Mouse (Mus musculus) limb, embryonic 10.5 days (tissue): Measurements from ENCODE around the gene Sfxn3. TPM values are rescaled to one million over a fixed set of nuclear protein-coding genes. Genes with fewer than 3 reads are reported as not detected.

Experiments used
- DNase-seq: peaks from one replicate; pipeline ENCODE4 v3.0.0-alpha.2; 2017; ENCODE audit warnings: low spot score
- H3K27ac ChIP-seq: fragments of 300-500 bp; sonication (generic); 2 replicates; pipeline ENCODE4 v1.5.1; 2016; ENCODE audit warnings: mild to moderate bottlenecking
- H3K27me3 ChIP-seq: fragments of 300-500 bp; sonication (generic); 2 replicates; pipeline ENCODE4 v1.6.1; 2016; ENCODE audit warnings: low read depth, mild to moderate bottlenecking; ENCODE audit not compliant: poor library complexity, severe bottlenecking
- H3K36me3 ChIP-seq: fragments of 300-500 bp; sonication (generic); 2 replicates; pipeline ENCODE4 v1.6.1; 2016; ENCODE audit warnings: mild to moderate bottlenecking, moderate library complexity
- H3K4me1 ChIP-seq: fragments of 300-500 bp; sonication (generic); 2 replicates; pipeline ENCODE4 v1.6.1; 2016
- H3K4me3 ChIP-seq: fragments of 300-500 bp; sonication (generic); 2 replicates; pipeline ENCODE4 v1.5.1; 2016; ENCODE audit warnings: mild to moderate bottlenecking, moderate library complexity
- H3K9me3 ChIP-seq: fragments of 300-500 bp; sonication (generic); replicated peaks from 2 replicates; pipeline ENCODE4 v1.6.1; 2016; ENCODE audit warnings: mild to moderate bottlenecking
- WGBS: fragments of 180-500 bp; shearing (Covaris S2); methylation state at CpG from one replicate; pipeline ENCODE4 v1.1.7; 2016; 5-methylcytosine and 5-hydroxymethylcytosine counted together
- polyA plus RNA-seq: library from polyadenylated mRNA; unstranded; fragments of >200 nt; fragmentation: Nextera tagmentation; extraction: Ambion mirVana; gene quantifications from 2 replicates; pipeline ENCODE4 v1.2.1, GENCODE M21; 2016

Gene Sfxn3
- polyA plus RNA-seq, result 4.6 and 8.4 TPM in 2 replicates

DNA sequence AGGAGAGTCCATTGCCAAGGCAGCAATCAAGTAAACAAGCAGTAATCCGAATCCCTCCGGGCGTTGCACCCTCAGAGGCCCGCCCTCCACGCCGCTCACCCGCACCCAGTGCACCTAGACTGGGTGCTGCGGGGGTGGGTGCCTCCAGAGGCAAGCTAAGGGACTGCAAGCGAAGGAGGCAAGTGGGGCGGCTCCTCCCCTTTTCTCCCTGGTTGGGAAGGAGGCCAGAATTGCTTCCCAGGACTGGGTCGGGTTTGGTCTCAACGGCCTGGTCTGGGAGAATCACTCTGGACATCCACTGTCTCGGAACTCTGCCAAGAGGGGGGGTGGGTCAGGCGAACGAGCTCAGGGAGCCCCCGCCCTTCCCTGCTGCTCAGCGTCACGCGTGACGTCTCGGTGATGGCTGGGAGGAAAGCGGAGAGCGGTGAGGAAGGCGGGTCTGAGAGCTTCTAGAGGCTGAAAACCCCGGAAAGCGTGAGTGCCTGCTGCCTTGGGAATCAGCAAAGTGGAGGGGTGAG is at the start of gene Sfxn3:
TSS of gene Sfxn3 (plus strand) at position 87 of the 518 bp plus-strand sequence.
- Histone ChIP-seq H3K4me1 (peaks cover 31% of the 10 kb centered on the region), H3K27ac (peak within 1 kb of the TSS; percentile 74), H3K9me3 (no peaks in the 10 kb centered on the region), H3K4me3 (peak within 1 kb of the TSS; percentile 55), H3K27me3 (peaks cover 70% of the 10 kb centered on the region), H3K36me3 (peaks cover 6% of the 10 kb centered on the region; the same call in 1 of the 2 replicates)
- 1% methylated on average over 26 of the region's 26 CpGs for WGBS
- DNase-seq, result peak; percentile 83

DNA sequence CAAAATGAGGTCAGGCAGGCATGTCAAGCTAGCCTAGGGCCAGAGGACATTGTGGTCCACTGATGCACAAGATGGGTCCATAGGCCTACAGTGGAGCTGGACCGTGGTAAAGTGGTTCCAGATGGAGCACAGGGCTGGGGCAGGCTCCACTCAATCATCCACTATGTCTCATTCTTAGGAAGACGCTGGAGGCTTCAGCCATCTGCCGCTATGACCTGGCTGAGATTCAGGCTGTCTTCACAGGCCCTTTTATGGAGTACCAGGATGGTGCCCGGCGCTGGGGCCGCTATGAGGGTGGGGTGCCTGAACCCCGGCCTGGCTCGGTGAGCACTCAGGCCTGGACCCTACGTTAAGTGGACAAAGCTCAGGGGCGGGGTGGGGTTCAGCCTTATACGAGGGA is 49.5 kb upstream of the Sfxn3 start:
- peaks cover 65% of the 10 kb centered on the region for H3K36me3 ChIP-seq
- H3K9me3 ChIP-seq, result no peaks in the 10 kb centered on the region
- 78% methylated on average over 11 of the region's 11 CpGs for WGBS
- H3K27ac ChIP-seq, result no peak overlapping the region
- no peaks in the 10 kb centered on the region for H3K27me3 ChIP-seq
- H3K4me3 ChIP-seq, result no peak overlapping the region
- H3K4me1 ChIP-seq, result peaks cover 2% of the 10 kb centered on the region
- DNase-seq, result no peak

DNA sequence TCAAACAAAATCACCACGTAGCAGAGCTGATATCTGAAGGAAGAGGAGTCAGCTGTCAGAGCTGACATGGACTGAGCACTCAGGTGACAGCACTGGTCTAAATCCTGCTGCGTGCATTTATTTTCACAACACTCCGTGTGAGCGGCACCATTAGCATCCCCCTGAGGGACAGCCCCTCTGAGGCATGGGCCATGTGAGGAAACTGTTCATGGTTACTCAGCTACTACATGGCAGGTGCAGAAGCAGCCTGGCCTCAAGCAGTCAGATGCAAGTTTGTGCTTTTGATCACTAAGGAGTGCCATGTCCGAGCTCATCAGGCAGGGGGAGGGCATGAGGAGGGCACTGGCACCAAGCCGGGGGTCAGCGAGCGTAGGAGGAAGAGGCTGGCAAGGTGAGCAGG is 47.7 kb upstream of the Sfxn3 start:
- H3K9me3 ChIP-seq, result no peaks in the 10 kb centered on the region
- H3K27me3 ChIP-seq, result no peaks in the 10 kb centered on the region
- no peak for DNase-seq
- H3K4me1 ChIP-seq, result no peaks in the 10 kb centered on the region; the same call in 1 of the 2 replicates
- 86% methylated on average over 8 of the region's 8 CpGs for WGBS
- H3K4me3 ChIP-seq, result no peak overlapping the region
- no peak overlapping the region for H3K27ac ChIP-seq
- peaks cover 81% of the 10 kb centered on the region for H3K36me3 ChIP-seq

DNA sequence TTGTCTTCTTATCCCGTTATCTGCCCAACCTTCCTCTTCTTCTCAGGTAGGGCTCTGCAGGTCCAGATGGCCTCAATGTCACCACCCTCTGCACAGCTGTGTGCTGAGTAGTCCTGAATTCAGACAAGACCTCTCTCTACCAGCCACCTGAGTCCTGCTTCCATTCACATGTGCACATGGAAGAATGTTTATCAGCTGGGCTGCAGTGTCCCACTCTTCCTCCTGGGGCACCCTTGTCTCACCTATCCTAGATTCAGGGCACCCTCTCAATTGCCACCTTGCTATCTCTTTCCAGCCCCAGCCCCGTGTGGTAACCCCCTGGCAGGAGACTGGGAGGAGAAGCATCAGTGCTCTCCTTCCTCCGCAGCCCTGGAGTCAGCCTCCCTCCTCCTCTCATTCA is 45.0 kb upstream of the Sfxn3 start:
- no peak overlapping the region for H3K4me3 ChIP-seq
- DNase-seq, result no peak
- H3K9me3 ChIP-seq, result no peaks in the 10 kb centered on the region
- peaks cover 79% of the 10 kb centered on the region for H3K36me3 ChIP-seq
- 64% methylated on average over 3 of the region's 3 CpGs for WGBS
- peaks cover 13% of the 10 kb centered on the region for H3K4me1 ChIP-seq
- H3K27me3 ChIP-seq, result no peaks in the 10 kb centered on the region
- no peak overlapping the region for H3K27ac ChIP-seq

DNA sequence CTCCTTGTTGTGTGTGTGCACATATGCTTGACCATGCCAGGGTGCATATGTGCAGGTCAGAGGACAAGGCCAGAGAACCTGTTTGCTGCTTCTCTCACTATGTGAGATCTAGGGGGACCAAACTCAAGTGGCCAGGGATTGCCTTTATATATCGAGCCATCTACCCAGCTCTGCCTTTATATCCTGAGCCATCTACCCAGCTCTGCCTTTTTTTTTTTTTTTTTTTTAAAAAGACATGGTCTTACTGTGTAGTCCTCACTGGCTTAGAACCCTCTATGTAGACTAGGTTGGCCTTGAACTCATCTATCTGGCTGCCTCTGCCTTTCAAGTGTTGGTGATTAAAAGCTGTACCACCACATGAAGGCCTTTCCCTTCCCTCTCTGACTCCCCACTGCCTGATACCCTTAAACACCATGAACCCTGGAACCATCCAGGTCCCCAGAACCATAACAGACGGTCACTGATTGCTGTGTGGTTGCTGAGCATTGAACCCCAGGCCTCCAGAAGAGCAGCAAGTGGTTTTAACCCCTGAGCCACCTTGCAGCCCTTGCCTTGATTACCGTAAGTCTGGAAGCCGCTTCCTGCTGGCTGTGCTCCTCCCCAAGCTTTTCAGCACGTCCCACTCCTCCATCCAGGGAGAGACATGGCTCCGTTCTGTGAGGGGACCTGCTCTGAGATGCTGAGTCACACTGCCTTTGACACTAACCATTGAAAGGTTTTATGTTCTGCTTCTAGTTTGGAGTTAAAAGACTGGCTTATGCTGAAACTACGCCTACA is 43.4 kb upstream of the Sfxn3 start:
- peaks cover 17% of the 10 kb centered on the region for H3K4me1 ChIP-seq
- no peak overlapping the region for H3K27ac ChIP-seq
- no peak for DNase-seq
- no peaks in the 10 kb centered on the region for H3K27me3 ChIP-seq
- H3K36me3 ChIP-seq, result peaks cover 80% of the 10 kb centered on the region
- H3K4me3 ChIP-seq, result no peak overlapping the region
- 86% methylated on average over 7 of the region's 7 CpGs for WGBS
- H3K9me3 ChIP-seq, result no peaks in the 10 kb centered on the region

DNA sequence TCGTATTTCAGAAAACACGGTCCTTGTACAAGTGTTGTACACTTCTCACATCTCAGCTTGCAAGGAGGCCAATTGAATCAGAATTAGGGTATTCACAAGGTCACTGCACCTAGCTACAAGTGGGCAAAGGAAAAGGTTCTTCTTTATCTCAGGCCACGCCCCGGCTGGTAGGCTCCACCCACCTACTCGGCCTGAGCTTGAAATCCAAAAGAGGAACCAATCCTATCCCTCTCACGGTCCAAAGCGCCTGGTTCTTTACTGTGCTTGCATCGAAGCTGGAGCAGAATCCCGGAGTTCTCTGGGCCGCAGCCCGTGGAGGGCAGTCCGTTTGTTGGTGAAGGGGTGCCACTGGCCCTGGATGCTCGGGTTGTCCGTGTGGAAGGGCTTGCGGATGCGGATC is 41.9 kb upstream of the Sfxn3 start, which contains the start of gene Twnk:
TSS of gene Twnk (plus strand) at position 220 of the 400 bp plus-strand sequence.
- Histone ChIP-seq H3K27me3 (no peaks in the 10 kb centered on the region), H3K36me3 (peaks cover 80% of the 10 kb centered on the region), H3K4me1 (peaks cover 17% of the 10 kb centered on the region), H3K27ac (peak within 1 kb of the TSS; percentile 87), H3K9me3 (no peaks in the 10 kb centered on the region), H3K4me3 (peak within 1 kb of the TSS; percentile 96)
- WGBS, result 12% methylated on average over 16 of the region's 16 CpGs
- peak; percentile 37 for DNase-seq

DNA sequence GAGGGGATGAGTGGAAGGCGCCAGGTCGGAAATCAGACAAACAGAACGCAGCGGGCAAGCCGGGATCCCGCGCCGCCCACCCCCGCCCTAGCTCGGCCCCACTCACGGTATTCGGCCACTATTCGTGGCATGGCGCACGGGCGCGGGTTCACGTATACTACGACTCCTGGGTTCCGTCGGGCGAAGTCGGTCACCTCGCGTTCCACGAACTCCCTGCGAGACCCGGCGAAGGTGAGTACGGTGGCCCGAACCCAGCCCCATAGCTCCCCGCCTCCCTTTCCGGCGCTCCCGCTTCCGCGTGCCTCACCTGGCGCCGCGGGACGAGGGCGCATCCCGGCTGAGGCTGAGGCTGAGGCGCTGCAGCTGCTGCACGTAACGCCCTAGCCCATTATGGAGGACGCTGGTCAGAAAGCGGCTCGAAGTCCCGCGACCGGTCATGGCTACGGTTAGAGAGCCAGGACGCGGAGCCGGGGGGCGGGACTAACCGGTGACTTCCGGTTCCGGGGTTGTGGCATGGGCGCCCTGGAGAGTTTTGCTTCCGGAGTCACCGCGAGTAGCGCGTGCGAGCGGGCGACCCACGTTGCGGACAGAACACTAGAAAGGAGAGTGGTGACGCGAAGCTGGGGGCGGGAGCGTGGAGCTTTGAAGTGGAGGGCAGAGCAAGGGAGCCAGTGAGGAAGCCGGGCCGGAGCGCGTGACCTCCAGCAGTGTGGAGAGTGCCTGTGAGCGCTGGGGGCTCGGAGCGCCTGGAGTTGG is 41.2 kb upstream of the Sfxn3 start, which contains the start of gene Mrpl43:
TSS of gene Mrpl43 (minus strand) at position 486 of the 756 bp plus-strand sequence.
- no peaks in the 10 kb centered on the region for H3K27me3 ChIP-seq
- H3K4me3 ChIP-seq, result peak within 1 kb of the TSS; percentile 96
- H3K36me3 ChIP-seq, result peaks cover 80% of the 10 kb centered on the region
- WGBS, result under 1% methylated on average over 82 of the region's 82 CpGs
- DNase-seq, result peak; percentile 98
- peaks cover 17% of the 10 kb centered on the region for H3K4me1 ChIP-seq
- H3K27ac ChIP-seq, result peak within 1 kb of the TSS; percentile 87
- no peaks in the 10 kb centered on the region for H3K9me3 ChIP-seq

DNA sequence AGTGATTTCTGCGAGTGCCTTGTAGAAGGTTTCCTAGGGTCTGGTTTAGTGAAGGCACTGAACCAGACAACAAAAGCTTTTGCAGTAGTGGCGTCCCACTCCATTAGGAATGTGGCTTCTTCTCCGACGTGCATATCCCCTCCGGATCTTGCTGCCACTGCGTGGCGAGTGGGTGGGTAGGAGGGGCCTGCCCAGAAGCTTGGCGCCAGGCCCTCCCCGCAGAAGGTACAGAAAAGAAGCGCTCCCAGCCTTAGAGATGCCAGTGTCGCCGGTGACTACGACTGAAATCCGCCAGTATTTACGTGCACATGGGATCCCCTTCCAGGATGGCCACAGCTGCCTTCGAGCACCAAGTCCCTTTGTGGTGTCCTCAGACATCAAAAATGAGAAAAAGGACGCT is 40.3 kb upstream of the Sfxn3 start:
- Histone ChIP-seq H3K27ac (peak overlapping the region; percentile 87), H3K9me3 (no peaks in the 10 kb centered on the region), H3K27me3 (no peaks in the 10 kb centered on the region), H3K4me3 (peak overlapping the region; percentile 96), H3K4me1 (peaks cover 17% of the 10 kb centered on the region), H3K36me3 (peaks cover 80% of the 10 kb centered on the region)
- no peak for DNase-seq
- WGBS, result 48% methylated on average over 17 of the region's 17 CpGs

DNA sequence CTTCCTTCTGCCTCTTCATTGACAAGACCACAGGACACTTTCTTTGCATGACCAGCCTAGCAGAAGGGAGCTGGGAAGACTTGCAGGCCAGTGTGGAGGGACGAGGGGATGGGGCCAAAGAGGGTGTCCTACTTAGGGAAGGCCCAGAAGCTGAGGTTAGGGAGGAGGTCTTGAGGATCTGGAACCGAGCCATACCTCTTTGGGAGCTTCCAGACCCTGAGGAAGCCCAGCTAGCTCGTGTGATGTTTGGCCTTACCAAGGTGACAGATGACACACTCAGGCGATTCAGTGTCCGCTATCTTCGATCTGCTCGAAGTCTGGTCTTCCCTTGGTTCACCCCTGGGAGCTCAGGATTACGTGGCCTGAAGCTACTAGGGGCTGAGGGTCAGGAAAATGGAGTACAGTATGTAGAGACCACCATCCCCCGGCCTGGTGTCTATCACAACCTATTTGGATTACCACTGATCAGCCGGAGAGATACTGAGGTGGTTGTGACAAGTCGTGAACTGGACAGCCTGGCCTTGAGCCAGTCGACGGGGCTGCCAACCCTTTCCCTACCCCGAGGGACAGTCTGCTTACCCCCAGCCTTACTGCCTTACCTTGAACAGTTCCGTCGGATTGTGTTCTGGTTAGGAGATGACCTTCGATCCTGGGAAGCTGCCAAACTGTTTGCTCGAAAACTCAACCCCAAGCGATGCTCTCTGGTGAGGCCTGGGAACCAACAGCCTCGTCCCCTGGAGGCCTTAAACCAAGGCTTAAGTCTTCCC is 39.7 kb upstream of the Sfxn3 start:
- Histone ChIP-seq H3K4me1 (peaks cover 21% of the 10 kb centered on the region), H3K27me3 (no peaks in the 10 kb centered on the region), H3K9me3 (no peaks in the 10 kb centered on the region), H3K4me3 (peak overlapping the region; percentile 96), H3K36me3 (peaks cover 80% of the 10 kb centered on the region), H3K27ac (peak overlapping the region; percentile 87)
- 92% methylated on average over 20 of the region's 20 CpGs for WGBS
- DNase-seq, result peak; percentile 26

DNA sequence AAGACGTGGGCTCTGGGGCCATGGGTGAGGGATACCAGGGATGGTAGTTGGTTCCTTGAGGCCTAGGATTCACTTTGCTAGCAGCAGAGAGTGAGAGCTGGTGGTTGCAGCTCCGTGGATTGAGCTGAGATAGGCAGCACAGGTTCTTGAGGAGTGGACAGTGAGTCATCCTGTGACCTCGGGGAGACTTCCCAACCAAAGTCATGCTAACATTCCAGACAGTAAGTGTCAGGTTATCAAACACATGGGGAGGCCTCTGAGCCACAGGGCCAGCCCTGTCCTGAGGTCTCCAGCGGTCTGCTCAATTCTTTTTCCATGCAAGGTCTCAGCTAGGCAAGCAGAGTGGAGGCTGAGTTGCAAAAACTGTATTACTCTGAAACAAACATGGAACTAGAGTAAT is 36.7 kb upstream of the Sfxn3 start:
- H3K27ac ChIP-seq, result no peak overlapping the region
- WGBS, result 90% methylated on average over 4 of the region's 4 CpGs
- H3K9me3 ChIP-seq, result no peaks in the 10 kb centered on the region
- H3K36me3 ChIP-seq, result peaks cover 51% of the 10 kb centered on the region
- H3K27me3 ChIP-seq, result no peaks in the 10 kb centered on the region
- peaks cover 44% of the 10 kb centered on the region for H3K4me1 ChIP-seq
- H3K4me3 ChIP-seq, result no peak overlapping the region
- no peak for DNase-seq

DNA sequence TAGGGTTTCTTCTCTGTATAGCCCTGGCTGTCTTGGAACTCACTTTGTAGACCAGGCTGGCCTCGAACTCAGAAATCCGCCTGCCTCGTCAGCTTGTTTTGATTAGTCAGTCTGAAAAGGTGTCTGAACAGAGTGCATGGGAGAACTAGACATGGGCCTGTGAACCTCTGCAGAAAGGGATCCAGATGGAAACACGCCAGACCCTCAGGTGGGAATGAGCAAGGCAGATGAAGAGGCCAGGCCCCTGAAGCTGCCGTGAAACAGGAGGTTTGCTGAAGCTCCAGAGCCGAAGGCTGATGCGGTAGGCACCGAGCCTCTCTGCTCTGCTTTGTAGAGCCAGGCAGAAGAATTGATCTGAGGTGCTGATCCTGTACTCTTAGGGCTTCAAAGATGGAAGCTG is 35.1 kb upstream of the Sfxn3 start:
- Histone ChIP-seq H3K27ac (peak overlapping the region; percentile 69; the same call in 1 of the 2 replicates), H3K4me3 (no peak overlapping the region), H3K27me3 (no peaks in the 10 kb centered on the region), H3K9me3 (no peaks in the 10 kb centered on the region), H3K36me3 (peaks cover 51% of the 10 kb centered on the region), H3K4me1 (peaks cover 54% of the 10 kb centered on the region)
- no peak for DNase-seq
- 84% methylated on average over 8 of the region's 8 CpGs for WGBS

DNA sequence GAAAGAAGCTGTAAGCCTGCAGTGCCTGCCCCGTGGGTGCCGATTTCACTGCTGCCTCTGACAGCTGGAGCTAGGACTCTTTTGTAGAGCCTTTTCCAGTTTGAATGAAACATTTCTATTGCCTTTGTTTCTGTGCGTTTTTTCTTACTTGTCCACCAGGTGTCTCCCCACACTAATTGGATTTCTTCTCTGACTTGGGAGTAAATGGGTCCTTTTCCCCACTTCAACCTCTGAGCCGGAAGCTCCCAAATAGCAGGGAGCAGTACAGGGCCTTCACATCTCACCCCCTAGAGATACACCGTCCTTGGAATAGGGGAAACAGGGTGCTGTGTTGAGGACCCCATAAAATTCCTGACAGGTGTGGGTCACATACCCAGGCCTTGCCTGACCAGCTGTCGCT is 34.7 kb upstream of the Sfxn3 start:
- peaks cover 47% of the 10 kb centered on the region for H3K36me3 ChIP-seq
- peaks cover 52% of the 10 kb centered on the region for H3K4me1 ChIP-seq
- H3K9me3 ChIP-seq, result no peaks in the 10 kb centered on the region
- 46% methylated on average over 6 of the region's 6 CpGs for WGBS
- DNase-seq, result no peak
- peak overlapping the region; percentile 92 for H3K27ac ChIP-seq
- H3K4me3 ChIP-seq, result no peak overlapping the region
- H3K27me3 ChIP-seq, result no peaks in the 10 kb centered on the region
